Mouse (Mus musculus) heart, embryonic 15.5 days (tissue): ENCODE data around the gene Rab35. TPM values are rescaled to one million over a fixed set of nuclear protein-coding genes. Genes with fewer than 3 reads are reported as not detected.

Source experiments
- ATAC-seq: fragments of 200-750 bp; cut with Nextera tagmentation; replicated peaks from 2 replicates; pipeline ENCODE4 v1.8.0; 2017; ENCODE audit warnings: low read depth, moderate TSS enrichment; ENCODE audit not compliant: insufficient number of reproducible peaks, insufficient read depth, low FRiP score
- H3K27ac ChIP-seq: fragments of 300-500 bp; sonication (generic); 2 replicates; pipeline ENCODE4 v1.5.1; 2015; ENCODE audit warnings: mild to moderate bottlenecking, inconsistent platforms
- H3K27me3 ChIP-seq: fragments of 300-500 bp; sonication (generic); 2 replicates; pipeline ENCODE4 v1.6.1; 2015; ENCODE audit warnings: inconsistent platforms
- H3K36me3 ChIP-seq: fragments of 300-500 bp; sonication (generic); 2 replicates; pipeline ENCODE4 v1.6.1; 2015; ENCODE audit warnings: mild to moderate bottlenecking, inconsistent platforms
- H3K4me1 ChIP-seq: fragments of 300-500 bp; sonication (generic); replicated peaks from 2 replicates; pipeline ENCODE4 v1.6.1; 2015; ENCODE audit warnings: inconsistent platforms
- H3K4me2 ChIP-seq: fragments of 300-500 bp; sonication (generic); 2 replicates; pipeline ENCODE4 v1.6.1; 2015; ENCODE audit warnings: inconsistent platforms, mild to moderate bottlenecking, moderate library complexity
- H3K4me3 ChIP-seq: fragments of 300-500 bp; sonication (generic); 2 replicates; pipeline ENCODE4 v1.5.1; 2015; ENCODE audit warnings: mild to moderate bottlenecking, inconsistent platforms
- H3K9ac ChIP-seq: fragments of 300-500 bp; sonication (generic); 2 replicates; pipeline ENCODE4 v1.6.1; 2015; ENCODE audit warnings: mild to moderate bottlenecking, inconsistent platforms
- H3K9me3 ChIP-seq: fragments of 300-500 bp; sonication (generic); replicated peaks from 2 replicates; pipeline ENCODE4 v1.6.1; 2016; ENCODE audit warnings: inconsistent platforms
- WGBS: fragments of 180-500 bp; shearing (Covaris S2); methylation state at CpG from one replicate; pipeline ENCODE4 v1.1.7; 2015; ENCODE audit warnings: mixed read lengths; 5-methylcytosine and 5-hydroxymethylcytosine counted together
- polyA plus RNA-seq: library from polyadenylated mRNA; unstranded; fragments of >200 nt; fragmentation: Nextera tagmentation; extraction: Ambion mirVana; gene quantifications from 2 replicates; pipeline ENCODE4 v1.2.1, GENCODE M21; 2015

Rab35 gene
- polyA plus RNA-seq, 1 experiment from 2014 or later = 13.7 TPM

DNA sequence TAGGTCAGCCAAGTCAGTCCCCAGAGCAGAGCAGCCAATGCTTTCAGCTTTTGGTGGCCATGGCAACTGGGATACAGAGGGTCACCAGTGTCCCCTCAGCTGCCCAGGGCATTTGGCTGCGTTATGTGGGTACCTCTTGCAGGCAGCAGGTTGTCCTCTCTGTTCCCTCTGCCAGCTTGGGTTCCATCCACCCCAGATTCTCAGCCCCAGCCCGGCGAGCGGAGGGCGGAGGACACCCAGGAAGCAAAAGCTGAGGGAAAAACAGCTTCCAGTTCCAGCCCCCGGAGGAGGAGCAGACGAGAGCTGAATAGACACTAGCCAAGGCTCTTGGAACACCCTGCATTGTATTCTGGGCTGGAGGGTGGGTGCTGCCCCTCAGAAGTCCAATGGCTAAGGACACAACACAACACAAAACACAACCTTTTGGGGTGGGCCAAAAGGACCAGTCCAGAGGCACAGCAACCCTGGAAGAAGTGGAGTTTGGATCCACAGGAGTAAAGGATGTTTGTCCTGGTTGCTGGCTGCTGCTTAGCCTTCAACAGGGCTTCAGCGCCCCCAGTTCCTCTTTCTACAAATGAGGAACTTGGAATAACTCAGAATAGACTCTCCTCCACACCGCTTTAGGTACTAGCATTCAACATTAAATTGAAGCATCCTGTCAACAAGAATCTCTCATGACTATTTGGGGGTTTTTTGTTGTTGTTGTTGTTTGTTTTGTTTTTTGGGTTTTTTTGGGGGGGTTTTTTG lies 7.8 kb upstream of the Rab35 start:
- no peak for ATAC-seq
- 75% methylated on average over 9 of the region's 9 CpGs for WGBS
- no peaks in the 10 kb centered on the region for H3K4me1 ChIP-seq

GRCm38 (mm10) chr5:115626237-115626886 lies 5.3 kb upstream of the Rab35 start:
- Histone ChIP-seq H3K4me1 (peaks cover 5% of the 10 kb centered on the region; the same call in 1 of the 2 replicates), H3K27ac (no peak overlapping the region), H3K9me3 (no peaks in the 10 kb centered on the region), H3K27me3 (no peaks in the 10 kb centered on the region), H3K36me3 (no peaks in the 10 kb centered on the region), H3K4me2 (no peak overlapping the region), H3K9ac (no peak overlapping the region), H3K4me3 (no peak overlapping the region)
- WGBS = 75% methylated on average over 10 of the region's 10 CpGs
- ATAC-seq = no peak

More for the DNA sequence above, 7.8 kb upstream of the Rab35 start:
- no peak overlapping the region for H3K27ac ChIP-seq
- H3K9me3 ChIP-seq = no peaks in the 10 kb centered on the region
- no peak overlapping the region for H3K4me2 ChIP-seq
- H3K27me3 ChIP-seq = no peaks in the 10 kb centered on the region
- peaks cover 21% of the 10 kb centered on the region for H3K36me3 ChIP-seq
- no peak overlapping the region for H3K4me3 ChIP-seq
- no peak overlapping the region for H3K9ac ChIP-seq

DNA sequence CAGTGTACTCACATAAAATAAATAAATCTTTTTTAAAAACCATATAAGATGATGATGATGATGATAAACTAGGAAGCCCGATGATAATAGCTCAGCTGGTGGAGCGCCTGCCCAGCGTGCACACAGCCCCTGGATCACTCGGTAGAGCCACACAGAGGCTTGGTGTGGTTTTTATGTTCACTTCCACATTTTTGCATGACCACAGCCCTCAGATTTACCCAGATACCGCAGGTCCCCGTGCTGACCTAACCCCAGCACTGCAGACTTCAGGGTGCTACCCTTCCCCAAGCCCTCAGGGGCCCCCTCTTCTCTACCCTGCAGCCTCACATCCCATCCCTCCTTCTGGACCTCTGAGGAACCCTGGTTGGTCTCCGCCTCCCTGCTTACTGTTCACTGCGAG lies 3.6 kb upstream of the Rab35 start:
- no peaks in the 10 kb centered on the region for H3K9me3 ChIP-seq
- H3K36me3 ChIP-seq = no peaks in the 10 kb centered on the region
- no peak overlapping the region for H3K9ac ChIP-seq
- H3K4me2 ChIP-seq = no peak overlapping the region
- whole genome bisulfite sequencing = 68% methylated on average over 8 of the region's 8 CpGs
- no peaks in the 10 kb centered on the region for H3K27me3 ChIP-seq
- no peak overlapping the region for H3K27ac ChIP-seq
- ATAC-seq = no peak
- no peak overlapping the region for H3K4me3 ChIP-seq
- H3K4me1 ChIP-seq = peaks cover 13% of the 10 kb centered on the region

- Histone ChIP-seq H3K4me1 (peaks cover 29% of the 10 kb centered on the region), H3K9me3 (no peaks in the 10 kb centered on the region), H3K27ac (no peak overlapping the region), H3K36me3 (no peaks in the 10 kb centered on the region), H3K4me3 (no peak overlapping the region), H3K4me2 (no peak overlapping the region), H3K9ac (no peak overlapping the region), H3K27me3 (no peaks in the 10 kb centered on the region)
- no peak for ATAC-seq
- 78% methylated on average over 4 of the region's 4 CpGs for WGBS
Measured at GRCm38 (mm10) chr5:115629672-115630071, 2.0 kb upstream of the Rab35 start.

DNA sequence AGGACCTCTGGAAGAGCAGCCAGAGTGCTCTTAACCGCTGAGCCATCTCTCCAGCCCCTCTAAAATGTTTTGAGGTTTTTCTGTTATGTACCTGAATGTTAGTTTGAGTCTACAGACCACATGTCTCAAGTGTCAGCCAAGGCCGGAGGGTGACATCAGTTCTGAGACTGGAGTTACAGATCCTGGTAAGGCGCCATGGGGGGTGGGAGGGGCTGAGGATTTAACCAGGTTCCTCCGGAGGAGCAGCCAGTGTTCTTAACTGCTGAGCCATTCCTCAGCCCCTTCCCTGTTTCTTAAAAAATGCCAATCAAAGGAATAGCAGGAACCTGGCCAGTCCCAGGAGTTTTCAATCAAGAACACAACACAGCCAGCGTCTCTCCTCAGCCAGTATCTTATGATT lies 1.4 kb upstream of the Rab35 start:
- Histone ChIP-seq H3K9ac (no peak overlapping the region), H3K27me3 (no peaks in the 10 kb centered on the region), H3K36me3 (no peaks in the 10 kb centered on the region), H3K9me3 (no peaks in the 10 kb centered on the region), H3K4me2 (no peak overlapping the region), H3K4me1 (peaks cover 32% of the 10 kb centered on the region), H3K27ac (no peak overlapping the region), H3K4me3 (peak overlapping the region; percentile 92; the same call in 1 of the 2 replicates)
- no peak for ATAC-seq
- 43% methylated on average over 5 of the region's 5 CpGs for WGBS

GRCm38 (mm10) chr5:115632358-115632714 lies 628 bp downstream of the Rab35 start:
- no peak; the same call in 1 of the 2 replicates for ATAC-seq
- no peaks in the 10 kb centered on the region for H3K36me3 ChIP-seq
- H3K27me3 ChIP-seq = no peaks in the 10 kb centered on the region
- H3K4me2 ChIP-seq = peak overlapping the region; percentile 66
- H3K27ac ChIP-seq = peak overlapping the region; percentile 90
- peaks cover 43% of the 10 kb centered on the region for H3K4me1 ChIP-seq
- H3K9ac ChIP-seq = peak overlapping the region; percentile 92
- 2% methylated on average over 30 of the region's 30 CpGs for WGBS
- H3K9me3 ChIP-seq = no peaks in the 10 kb centered on the region
- H3K4me3 ChIP-seq = peak overlapping the region; percentile 92

GRCm38 (mm10) chr5:115633060-115633459 lies 1.4 kb downstream of the Rab35 start:
- peak overlapping the region; percentile 92 for H3K4me3 ChIP-seq

DNA sequence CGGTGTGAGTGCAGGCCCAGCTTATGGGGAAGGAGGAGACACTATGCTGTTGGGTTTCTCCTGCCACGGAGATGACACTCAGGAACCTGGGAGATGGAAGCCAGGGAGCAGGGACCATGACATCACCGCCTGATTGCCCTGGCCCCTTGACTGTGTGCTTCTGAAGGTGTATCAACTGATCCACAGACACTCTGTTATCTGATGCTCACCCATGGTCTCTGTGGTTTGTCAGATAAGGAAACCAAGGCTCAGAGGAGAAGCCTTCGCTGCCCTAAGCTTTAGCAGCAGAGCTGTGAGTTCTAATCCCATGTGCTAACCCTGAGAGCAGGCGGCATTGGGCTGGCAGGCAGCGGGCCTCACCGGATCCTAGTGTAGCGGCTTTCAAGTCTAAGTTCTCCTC lies 2.3 kb downstream of the Rab35 start:
- Histone ChIP-seq H3K4me2 (no peak overlapping the region; the same call in 1 of the 2 replicates), H3K27ac (no peak overlapping the region), H3K9ac (no peak overlapping the region), H3K4me1 (peaks cover 43% of the 10 kb centered on the region), H3K27me3 (no peaks in the 10 kb centered on the region), H3K36me3 (peaks cover 11% of the 10 kb centered on the region), H3K9me3 (no peaks in the 10 kb centered on the region), H3K4me3 (no peak overlapping the region)
- 80% methylated on average over 8 of the region's 8 CpGs for WGBS
- ATAC-seq = no peak

More at GRCm38 (mm10) chr5:115633060-115633459, 1.4 kb downstream of the Rab35 start:
- no peak for ATAC-seq
- Histone ChIP-seq H3K9ac (peak overlapping the region; percentile 92), H3K27ac (0 out of 2 replicates have a peak overlapping the region, but pooled peaks have one; percentile 90), H3K36me3 (peaks cover under 1% of the 10 kb centered on the region; the same call in 1 of the 2 replicates), H3K4me2 (peak overlapping the region; percentile 66), H3K4me1 (peaks cover 43% of the 10 kb centered on the region), H3K9me3 (no peaks in the 10 kb centered on the region), H3K27me3 (no peaks in the 10 kb centered on the region)
- 34% methylated on average over 4 of the region's 4 CpGs for WGBS

- peaks cover 43% of the 10 kb centered on the region for H3K4me1 ChIP-seq
- no peak overlapping the region for H3K4me2 ChIP-seq
- WGBS = 67% methylated on average over 6 of the region's 6 CpGs
- H3K27me3 ChIP-seq = no peaks in the 10 kb centered on the region
- no peak for ATAC-seq
- no peak overlapping the region for H3K27ac ChIP-seq
- peaks cover 25% of the 10 kb centered on the region for H3K36me3 ChIP-seq
- no peak overlapping the region for H3K4me3 ChIP-seq
- H3K9me3 ChIP-seq = no peaks in the 10 kb centered on the region
- H3K9ac ChIP-seq = no peak overlapping the region
Measured at GRCm38 (mm10) chr5:115635536-115635935, 3.8 kb downstream of the Rab35 start.

DNA sequence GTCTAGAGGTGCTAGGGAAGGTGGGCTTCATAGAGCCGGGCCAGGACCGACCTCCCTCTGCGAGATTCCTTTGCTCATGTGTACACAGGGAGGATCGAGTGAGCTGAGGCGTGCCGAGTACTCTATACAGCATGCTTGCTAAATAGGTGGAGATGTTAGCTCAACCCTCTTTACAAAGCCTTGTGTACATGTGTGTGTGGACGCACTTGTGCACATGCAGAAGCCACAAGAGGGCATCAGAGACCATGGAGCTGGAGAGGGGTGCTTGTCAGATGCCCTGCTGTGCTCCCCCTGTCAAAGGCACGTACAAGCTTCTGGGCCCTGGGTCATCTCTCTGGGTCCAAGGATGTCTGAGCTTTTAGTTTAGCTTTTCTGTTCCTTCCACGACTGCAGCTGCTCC lies 12.5 kb downstream of the Rab35 start:
- 88% methylated on average over 9 of the region's 9 CpGs for WGBS
- H3K36me3 ChIP-seq = peaks cover 65% of the 10 kb centered on the region
- no peak for ATAC-seq

GRCm38 (mm10) chr5:115648876-115649275 lies 17.2 kb downstream of the Rab35 start:
- Histone ChIP-seq H3K4me1 (peaks cover 8% of the 10 kb centered on the region), H3K27ac (no peak overlapping the region), H3K36me3 (peaks cover 38% of the 10 kb centered on the region), H3K9ac (no peak overlapping the region), H3K9me3 (no peaks in the 10 kb centered on the region), H3K4me2 (no peak overlapping the region), H3K27me3 (no peaks in the 10 kb centered on the region), H3K4me3 (no peak overlapping the region)
- 71% methylated on average over 3 of the region's 3 CpGs for WGBS
- ATAC-seq = no peak

More for the DNA sequence above, 12.5 kb downstream of the Rab35 start:
- H3K9me3 ChIP-seq = no peaks in the 10 kb centered on the region
- no peaks in the 10 kb centered on the region for H3K27me3 ChIP-seq
- no peak overlapping the region for H3K9ac ChIP-seq
- no peak overlapping the region for H3K4me3 ChIP-seq
- H3K4me1 ChIP-seq = peaks cover 7% of the 10 kb centered on the region; the same call in 1 of the 2 replicates
- H3K27ac ChIP-seq = no peak overlapping the region
- no peak overlapping the region for H3K4me2 ChIP-seq
